Mouse (Mus musculus): ENCODE data around the gene Sgms2. TPM values are rescaled to one million over a fixed set of nuclear protein-coding genes. Genes with fewer than 3 reads are reported as not detected.
A peak's percentile ranks its signal among the peaks of the same experiment; 100 is the strongest.

The Sgms2 gene
- polyA plus RNA-seq, 1 experiment from 2014 or later: 15.8 TPM

GRCm38 (mm10) chr3:131481976-131482712 is 9.1 kb downstream of the Sgms2 start:
- WGBS: 57% methylated on average over 17 of the region's 17 CpGs
- Histone ChIP-seq H3K27ac (no peak overlapping the region), H3K9ac (no peak overlapping the region), H3K4me2 (replicated peaks) (no peak overlapping the region), H3K4me1 (replicated peaks) (no peaks in the 10 kb centered on the region), H3K4me3 (replicated peaks) (no peak overlapping the region), H3K9me3 (no peaks in the 10 kb centered on the region), H3K27me3 (replicated peaks) (no peaks in the 10 kb centered on the region), H3K36me3 (no peaks in the 10 kb centered on the region)
- no peak for ATAC-seq

- no peaks in the 10 kb centered on the region for H3K36me3 ChIP-seq
- H3K4me2 ChIP-seq (replicated peaks): no peak overlapping the region
- no peaks in the 10 kb centered on the region for H3K4me1 ChIP-seq (replicated peaks)
- no peak overlapping the region for H3K27ac ChIP-seq
- 62% methylated on average over 3 of the region's 3 CpGs for WGBS
- H3K9me3 ChIP-seq: no peaks in the 10 kb centered on the region
- H3K4me3 ChIP-seq (replicated peaks): no peak overlapping the region
- no peaks in the 10 kb centered on the region for H3K27me3 ChIP-seq (replicated peaks)
- ATAC-seq: no peak
- H3K9ac ChIP-seq: no peak overlapping the region
These were observed 10.6 kb downstream of the Sgms2 start for GRCm38 (mm10) chr3:131480659-131481058.

- 86% methylated on average over 3 of the region's 3 CpGs for WGBS
- Histone ChIP-seq H3K9me3 (no peaks in the 10 kb centered on the region), H3K4me3 (replicated peaks) (no peak overlapping the region), H3K4me2 (replicated peaks) (no peak overlapping the region), H3K36me3 (no peaks in the 10 kb centered on the region), H3K9ac (no peak overlapping the region), H3K27ac (no peak overlapping the region), H3K4me1 (replicated peaks) (no peaks in the 10 kb centered on the region), H3K27me3 (replicated peaks) (no peaks in the 10 kb centered on the region)
- no peak for ATAC-seq
These were observed 11.8 kb downstream of the Sgms2 start for GRCm38 (mm10) chr3:131479415-131479814.

- H3K4me3 ChIP-seq (replicated peaks): no peak overlapping the region
- H3K4me1 ChIP-seq (replicated peaks): no peaks in the 10 kb centered on the region
- no peak overlapping the region for H3K4me2 ChIP-seq (replicated peaks)
- H3K36me3 ChIP-seq: no peaks in the 10 kb centered on the region
- no peak for ATAC-seq
- H3K9me3 ChIP-seq: no peaks in the 10 kb centered on the region
- no peaks in the 10 kb centered on the region for H3K27me3 ChIP-seq (replicated peaks)
- H3K9ac ChIP-seq: no peak overlapping the region
- H3K27ac ChIP-seq: no peak overlapping the region
- WGBS: 92% methylated on average over 10 of the region's 10 CpGs
These were observed 15.2 kb downstream of the Sgms2 start for GRCm38 (mm10) chr3:131476002-131476401.

GRCm38 (mm10) chr3:131474526-131474925 is 16.7 kb downstream of the Sgms2 start:
- no peak overlapping the region for H3K4me2 ChIP-seq (replicated peaks)
- H3K4me1 ChIP-seq (replicated peaks): no peaks in the 10 kb centered on the region
- H3K27ac ChIP-seq: no peak overlapping the region
- H3K9me3 ChIP-seq: no peaks in the 10 kb centered on the region
- no peaks in the 10 kb centered on the region for H3K27me3 ChIP-seq (replicated peaks)
- H3K4me3 ChIP-seq (replicated peaks): no peak overlapping the region
- H3K36me3 ChIP-seq: no peaks in the 10 kb centered on the region
- WGBS: 61% methylated on average over 13 of the region's 13 CpGs
- H3K9ac ChIP-seq: no peak overlapping the region
- ATAC-seq: peak; percentile 46; the same call in 1 of the 2 replicates

- H3K9ac ChIP-seq: no peak overlapping the region
- H3K4me1 ChIP-seq (replicated peaks): no peaks in the 10 kb centered on the region
- H3K27me3 ChIP-seq (replicated peaks): no peaks in the 10 kb centered on the region
- H3K36me3 ChIP-seq: no peaks in the 10 kb centered on the region
- no peaks in the 10 kb centered on the region for H3K9me3 ChIP-seq
- no peak overlapping the region for H3K4me3 ChIP-seq (replicated peaks)
- 42% methylated on average over 1 of the region's 1 CpGs for WGBS
- H3K4me2 ChIP-seq (replicated peaks): no peak overlapping the region
- H3K27ac ChIP-seq: no peak overlapping the region
- ATAC-seq: no peak
These were observed 17.7 kb downstream of the Sgms2 start for GRCm38 (mm10) chr3:131473496-131473895.

- Histone ChIP-seq H3K4me3 (replicated peaks) (no peak overlapping the region), H3K27ac (no peak overlapping the region), H3K4me2 (replicated peaks) (no peak overlapping the region), H3K36me3 (no peaks in the 10 kb centered on the region), H3K9me3 (no peaks in the 10 kb centered on the region), H3K9ac (no peak overlapping the region), H3K4me1 (replicated peaks) (no peaks in the 10 kb centered on the region), H3K27me3 (replicated peaks) (no peaks in the 10 kb centered on the region)
- 76% methylated on average over 6 of the region's 6 CpGs for WGBS
- no peak for ATAC-seq
These were observed 19.4 kb downstream of the Sgms2 start for GRCm38 (mm10) chr3:131471836-131472235.

GRCm38 (mm10) chr3:131471435-131471834 is 19.8 kb downstream of the Sgms2 start:
- no peaks in the 10 kb centered on the region for H3K27me3 ChIP-seq (replicated peaks)
- H3K4me3 ChIP-seq (replicated peaks): no peak overlapping the region
- 82% methylated on average over 11 of the region's 11 CpGs for WGBS
- H3K4me1 ChIP-seq (replicated peaks): no peaks in the 10 kb centered on the region
- no peak overlapping the region for H3K9ac ChIP-seq
- no peak overlapping the region for H3K27ac ChIP-seq
- no peak overlapping the region for H3K4me2 ChIP-seq (replicated peaks)
- no peaks in the 10 kb centered on the region for H3K9me3 ChIP-seq
- no peaks in the 10 kb centered on the region for H3K36me3 ChIP-seq
- no peak for ATAC-seq

- no peaks in the 10 kb centered on the region for H3K9me3 ChIP-seq
- no peaks in the 10 kb centered on the region for H3K4me1 ChIP-seq (replicated peaks)
- no peak overlapping the region for H3K4me2 ChIP-seq (replicated peaks)
- WGBS: 47% methylated on average over 9 of the region's 9 CpGs
- H3K36me3 ChIP-seq: no peaks in the 10 kb centered on the region
- no peak overlapping the region for H3K4me3 ChIP-seq (replicated peaks)
- peak; percentile 27; the same call in 1 of the 2 replicates for ATAC-seq
- H3K27ac ChIP-seq: no peak overlapping the region
- no peak overlapping the region for H3K9ac ChIP-seq
- H3K27me3 ChIP-seq (replicated peaks): no peaks in the 10 kb centered on the region
These were observed 20.4 kb downstream of the Sgms2 start for GRCm38 (mm10) chr3:131470837-131471236.

GRCm38 (mm10) chr3:131469636-131470035 is 21.6 kb downstream of the Sgms2 start:
- Histone ChIP-seq H3K4me3 (replicated peaks) (no peak overlapping the region), H3K9ac (no peak overlapping the region), H3K27me3 (replicated peaks) (no peaks in the 10 kb centered on the region), H3K9me3 (no peaks in the 10 kb centered on the region), H3K36me3 (no peaks in the 10 kb centered on the region), H3K27ac (no peak overlapping the region), H3K4me1 (replicated peaks) (no peaks in the 10 kb centered on the region), H3K4me2 (replicated peaks) (no peak overlapping the region)
- WGBS: 40% methylated on average over 3 of the region's 3 CpGs
- peak; percentile 57 for ATAC-seq

GRCm38 (mm10) chr3:131466371-131466770 is 24.8 kb downstream of the Sgms2 start:
- H3K4me2 ChIP-seq (replicated peaks): no peak overlapping the region
- WGBS: 70% methylated on average over 6 of the region's 6 CpGs
- H3K9me3 ChIP-seq: no peaks in the 10 kb centered on the region

GRCm38 (mm10) chr3:131465536-131466260 is 25.5 kb downstream of the Sgms2 start:
- no peak overlapping the region for H3K4me3 ChIP-seq (replicated peaks)
- 75% methylated on average over 3 of the region's 3 CpGs for WGBS
- H3K9ac ChIP-seq: no peak overlapping the region
- no peaks in the 10 kb centered on the region for H3K36me3 ChIP-seq
- peaks cover 2% of the 10 kb centered on the region; the same call in 1 of the 2 replicates for H3K4me1 ChIP-seq (replicated peaks)
- H3K27me3 ChIP-seq (replicated peaks): no peaks in the 10 kb centered on the region
- H3K27ac ChIP-seq: no peak overlapping the region
- no peaks in the 10 kb centered on the region for H3K9me3 ChIP-seq
- H3K4me2 ChIP-seq (replicated peaks): no peak overlapping the region
- no peak for ATAC-seq

More at GRCm38 (mm10) chr3:131466371-131466770, 24.8 kb downstream of the Sgms2 start:
- Histone ChIP-seq H3K9ac (no peak overlapping the region), H3K36me3 (no peaks in the 10 kb centered on the region), H3K27ac (no peak overlapping the region), H3K4me1 (replicated peaks) (peaks cover 2% of the 10 kb centered on the region; the same call in 1 of the 2 replicates), H3K4me3 (replicated peaks) (no peak overlapping the region), H3K27me3 (replicated peaks) (no peaks in the 10 kb centered on the region)
- no peak for ATAC-seq

Measured in intestine, embryonic 15.5 days (tissue).